Mouse (Mus musculus) heart, embryonic 16.5 days (tissue): Measurements from ENCODE around the gene 3110082I17Rik. TPM values are rescaled to one million over a fixed set of nuclear protein-coding genes. Genes with fewer than 3 reads are reported as not detected.
A peak's percentile ranks its signal among the peaks of the same experiment; 100 is the strongest.

ENCODE experiments used
- ATAC-seq: fragments of 200-750 bp; cut with Nextera tagmentation; replicated peaks from 2 replicates; pipeline ENCODE4 v1.8.0; 2017; ENCODE audit warnings: moderate number of reproducible peaks; ENCODE audit not compliant: insufficient read depth, low FRiP score; ENCODE audit errors: extremely low read depth
- H3K27ac ChIP-seq: fragments of 300-500 bp; sonication (generic); 2 replicates; pipeline ENCODE4 v1.5.1; 2014; ENCODE audit warnings: mild to moderate bottlenecking, low read length, control low read depth, moderate library complexity
- H3K27me3 ChIP-seq: fragments of 300-500 bp; sonication (generic); 2 replicates; pipeline ENCODE4 v1.6.1; 2014; ENCODE audit warnings: low read length, mixed read lengths; ENCODE audit not compliant: control insufficient read depth, insufficient read depth
- H3K36me3 ChIP-seq: fragments of 300-500 bp; sonication (generic); 2 replicates; pipeline ENCODE4 v1.6.1; 2014; ENCODE audit not compliant: control insufficient read depth, insufficient read depth
- H3K4me1 ChIP-seq: fragments of 300-500 bp; sonication (generic); 2 replicates; pipeline ENCODE4 v1.6.1; 2014; ENCODE audit warnings: low read length, mixed read lengths; ENCODE audit not compliant: control insufficient read depth, insufficient read depth
- H3K4me2 ChIP-seq: fragments of 300-500 bp; sonication (generic); 2 replicates; pipeline ENCODE4 v1.6.1; 2014; ENCODE audit warnings: low read depth, mild to moderate bottlenecking, control low read depth, low read length
- H3K4me3 ChIP-seq: fragments of 300-500 bp; sonication (generic); 2 replicates; pipeline ENCODE4 v1.5.1; 2014; ENCODE audit warnings: mild to moderate bottlenecking, control low read depth, low read length
- H3K9ac ChIP-seq: fragments of 300-500 bp; sonication (generic); 2 replicates; pipeline ENCODE4 v1.6.1; 2014; ENCODE audit warnings: low read length, control low read depth
- H3K9me3 ChIP-seq: fragments of 300-500 bp; sonication (generic); replicated peaks from 2 replicates; pipeline ENCODE4 v1.6.1; 2016; ENCODE audit warnings: low read length; ENCODE audit not compliant: control insufficient read depth
- WGBS: fragments of 180-500 bp; shearing (Covaris S2); extraction: QIAGEN DNeasy Blood & Tissue Kit; methylation state at CpG from one replicate; pipeline ENCODE4 v1.1.7; 2014; 5-methylcytosine and 5-hydroxymethylcytosine counted together
- polyA plus RNA-seq: library from polyadenylated mRNA; unstranded; fragments of >200 nt; fragmentation: Nextera tagmentation; extraction: Ambion mirVana; gene quantifications from 2 replicates; pipeline ENCODE4 v1.2.1, GENCODE M21; 2015

The 3110082I17Rik gene
- 17.2 and 20.1 TPM in 2 replicates for polyA plus RNA-seq

DNA sequence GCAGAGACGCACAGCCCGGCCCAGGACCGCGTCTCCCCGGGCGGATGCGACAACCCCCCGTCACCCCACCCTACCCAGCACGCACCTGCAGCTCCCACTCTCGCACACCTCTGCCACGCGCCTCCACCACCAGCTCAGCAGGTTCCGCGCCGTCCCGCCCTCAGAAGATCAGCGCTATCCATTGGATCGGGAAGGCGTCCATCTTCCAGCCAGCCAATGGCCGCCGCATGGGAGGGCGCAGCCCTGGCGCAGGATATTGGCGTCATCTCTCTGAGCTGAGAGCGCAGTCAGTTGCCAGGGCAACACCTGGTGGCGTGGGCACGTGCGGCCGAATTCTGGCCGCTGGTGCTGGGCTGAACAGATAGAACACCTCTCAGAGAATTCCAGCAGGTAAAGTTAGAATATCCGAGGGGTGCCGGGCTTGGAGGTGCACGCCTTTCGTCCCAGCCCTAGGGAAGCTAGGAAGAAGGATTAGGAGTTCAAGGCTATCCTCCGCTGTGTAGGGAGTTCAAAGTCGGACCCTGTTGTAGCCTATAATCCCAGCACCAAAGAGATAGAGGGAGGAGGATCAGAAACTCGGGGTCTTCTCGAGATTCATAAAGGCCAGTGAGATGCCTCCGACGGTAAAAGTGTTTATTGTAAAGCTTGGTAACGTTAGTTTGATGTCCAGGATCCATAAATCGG, at the start of gene 3110082I17Rik:
Gene 3110082I17Rik (minus strand): TSS at position 144 of the 684 bp plus-strand sequence.
- ATAC-seq: peak; percentile 99
- 4% methylated on average over 37 of the region's 42 CpGs for WGBS
- peaks cover 10% of the 10 kb centered on the region for H3K4me1 ChIP-seq
- H3K27me3 ChIP-seq: no peaks in the 10 kb centered on the region
- H3K27ac ChIP-seq: no peak within 1 kb of the TSS
- H3K4me2 ChIP-seq: peak within 1 kb of the TSS; percentile 84
- H3K4me3 ChIP-seq: peak within 1 kb of the TSS; percentile 69
- no peaks in the 10 kb centered on the region for H3K36me3 ChIP-seq
- H3K9ac ChIP-seq: peak within 1 kb of the TSS; percentile 74
- no peaks in the 10 kb centered on the region for H3K9me3 ChIP-seq

DNA sequence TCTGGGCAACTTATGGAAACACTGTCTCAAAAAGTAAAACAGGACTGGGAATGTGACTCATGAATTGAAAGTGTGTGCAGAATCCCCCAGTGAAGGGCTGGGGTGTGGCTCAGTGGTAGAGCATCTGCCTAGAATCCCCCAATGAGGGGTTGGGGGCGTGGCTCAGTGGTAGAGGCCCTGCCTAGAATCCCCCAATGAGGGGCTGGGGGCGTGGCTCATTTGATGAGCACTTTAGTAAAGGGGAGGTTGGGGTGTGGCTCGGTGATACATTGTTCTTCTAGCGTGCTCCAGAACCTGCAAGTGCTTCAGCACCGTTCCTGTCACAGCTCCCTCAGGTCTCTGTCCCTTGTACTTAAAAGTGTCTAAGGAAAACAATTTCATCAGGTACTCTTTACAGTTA, 45.9 kb upstream of the 3110082I17Rik start:
- no peaks in the 10 kb centered on the region for H3K36me3 ChIP-seq
- ATAC-seq: no peak
- no peak overlapping the region for H3K4me2 ChIP-seq
- H3K4me3 ChIP-seq: no peak overlapping the region
- no peak overlapping the region for H3K27ac ChIP-seq
- no peaks in the 10 kb centered on the region for H3K4me1 ChIP-seq
- H3K27me3 ChIP-seq: peaks cover 26% of the 10 kb centered on the region
- H3K9me3 ChIP-seq: no peaks in the 10 kb centered on the region
- no peak overlapping the region for H3K9ac ChIP-seq
- 9% methylated on average over 5 of the region's 5 CpGs for whole genome bisulfite sequencing

DNA sequence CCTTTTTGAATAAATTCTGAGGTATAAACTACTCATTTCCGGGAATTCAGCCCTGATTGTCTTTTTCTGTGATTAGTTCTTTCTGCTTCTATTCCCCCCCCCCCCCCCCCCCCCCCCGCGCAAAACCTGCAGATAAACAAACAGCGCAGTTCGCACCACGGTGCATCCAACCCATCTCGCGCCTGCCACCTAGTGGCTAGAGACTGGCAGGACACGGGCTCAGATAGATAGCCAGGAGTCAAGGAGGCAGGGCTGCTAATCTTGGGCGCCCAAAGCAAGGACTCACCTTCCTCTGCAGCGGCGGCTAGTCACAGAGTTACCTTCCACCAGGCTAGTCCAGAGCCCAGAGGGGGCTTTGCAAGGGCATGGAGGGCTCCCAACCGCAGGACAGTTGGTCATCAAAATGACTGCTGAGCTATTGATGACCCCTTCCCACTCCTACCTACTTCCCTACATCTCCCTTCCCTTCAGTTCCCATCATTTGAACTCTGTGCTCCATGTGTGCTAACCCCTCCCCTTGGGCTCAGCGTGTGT, 44.8 kb upstream of the 3110082I17Rik start:
- ATAC-seq: no peak
- Histone ChIP-seq H3K36me3 (no peaks in the 10 kb centered on the region), H3K4me2 (no peak overlapping the region), H3K4me1 (no peaks in the 10 kb centered on the region), H3K9ac (no peak overlapping the region), H3K4me3 (no peak overlapping the region), H3K27me3 (peaks cover 19% of the 10 kb centered on the region), H3K27ac (no peak overlapping the region), H3K9me3 (no peaks in the 10 kb centered on the region)
- whole genome bisulfite sequencing: 4% methylated on average over 12 of the region's 14 CpGs

- Histone ChIP-seq H3K4me3 (no peak overlapping the region), H3K9ac (no peak overlapping the region), H3K9me3 (no peaks in the 10 kb centered on the region), H3K36me3 (no peaks in the 10 kb centered on the region), H3K4me1 (no peaks in the 10 kb centered on the region), H3K27ac (no peak overlapping the region), H3K4me2 (no peak overlapping the region), H3K27me3 (peaks cover 12% of the 10 kb centered on the region)
- WGBS: 72% methylated on average over 14 of the region's 14 CpGs
- no peak for ATAC-seq
Observed at GRCm38 (mm10) chr5:139502281-139502680, 42.0 kb upstream of the 3110082I17Rik start.

DNA sequence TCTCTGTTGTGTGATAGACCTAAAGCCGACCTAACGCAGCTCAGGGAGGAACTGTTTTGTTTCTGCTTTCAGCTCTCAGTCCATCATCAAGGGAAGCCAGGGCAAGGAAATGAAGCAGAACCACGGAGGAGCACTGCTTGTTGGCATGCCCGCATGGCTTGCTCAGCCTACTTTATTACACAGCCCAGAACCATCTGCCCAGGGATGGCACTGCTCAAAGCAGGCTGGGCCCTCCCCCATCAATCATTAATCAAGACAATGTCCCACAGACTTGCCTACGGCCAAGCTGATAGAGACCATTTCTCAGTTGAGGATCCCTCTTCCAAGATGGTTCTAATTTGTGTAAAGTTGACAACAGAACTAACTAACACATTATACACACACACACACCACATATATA, 38.5 kb upstream of the 3110082I17Rik start:
- no peak overlapping the region for H3K9ac ChIP-seq
- no peaks in the 10 kb centered on the region for H3K9me3 ChIP-seq
- no peak overlapping the region for H3K4me2 ChIP-seq
- no peaks in the 10 kb centered on the region for H3K36me3 ChIP-seq
- H3K27ac ChIP-seq: no peak overlapping the region
- H3K27me3 ChIP-seq: peaks cover 10% of the 10 kb centered on the region
- ATAC-seq: no peak
- H3K4me3 ChIP-seq: no peak overlapping the region
- 46% methylated on average over 5 of the region's 5 CpGs for WGBS
- peaks cover 3% of the 10 kb centered on the region; the same call in 1 of the 2 replicates for H3K4me1 ChIP-seq

DNA sequence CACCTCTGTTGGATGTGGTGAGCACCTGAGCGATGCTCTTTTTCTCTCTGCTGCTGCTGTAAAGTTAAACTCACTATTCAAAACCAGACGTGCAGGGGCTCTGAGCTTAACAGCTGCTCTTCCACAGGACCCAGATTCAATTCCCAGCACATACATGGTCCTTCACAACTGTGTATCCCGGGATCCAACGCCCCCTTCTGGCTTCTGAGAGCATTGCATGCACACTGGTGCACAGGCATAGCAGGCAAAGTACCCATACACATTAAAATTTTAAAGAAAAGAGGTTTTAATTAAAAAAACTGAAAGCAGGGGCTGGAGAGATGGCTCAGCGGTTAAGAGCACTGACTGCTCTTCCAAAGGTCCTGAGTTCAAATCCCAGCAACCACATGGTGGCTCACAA, 36.6 kb upstream of the 3110082I17Rik start:
- Histone ChIP-seq H3K4me2 (no peak overlapping the region), H3K27me3 (peaks cover 10% of the 10 kb centered on the region)

GRCm38 (mm10) chr5:139495019-139495669, 34.8 kb upstream of the 3110082I17Rik start:
- H3K36me3 ChIP-seq: no peaks in the 10 kb centered on the region
- no peak overlapping the region for H3K4me3 ChIP-seq
- H3K4me1 ChIP-seq: peaks cover 3% of the 10 kb centered on the region; the same call in 1 of the 2 replicates
- H3K27me3 ChIP-seq: peaks cover 12% of the 10 kb centered on the region
- H3K9ac ChIP-seq: no peak overlapping the region
- 32% methylated on average over 21 of the region's 22 CpGs for WGBS
- H3K4me2 ChIP-seq: no peak overlapping the region
- ATAC-seq: no peak
- H3K9me3 ChIP-seq: no peaks in the 10 kb centered on the region
- H3K27ac ChIP-seq: no peak overlapping the region

More for the DNA sequence above, 36.6 kb upstream of the 3110082I17Rik start:
- no peak overlapping the region for H3K27ac ChIP-seq
- no peak overlapping the region for H3K9ac ChIP-seq
- no peaks in the 10 kb centered on the region for H3K9me3 ChIP-seq
- H3K4me3 ChIP-seq: no peak overlapping the region
- peaks cover 3% of the 10 kb centered on the region; the same call in 1 of the 2 replicates for H3K4me1 ChIP-seq
- H3K36me3 ChIP-seq: no peaks in the 10 kb centered on the region
- ATAC-seq: no peak
- WGBS: 50% methylated on average over 5 of the region's 5 CpGs

- Histone ChIP-seq H3K27me3 (peaks cover 10% of the 10 kb centered on the region; the same call in 1 of the 2 replicates), H3K4me2 (no peak overlapping the region), H3K4me1 (peaks cover 3% of the 10 kb centered on the region; the same call in 1 of the 2 replicates), H3K36me3 (no peaks in the 10 kb centered on the region), H3K9ac (no peak overlapping the region), H3K9me3 (no peaks in the 10 kb centered on the region), H3K4me3 (no peak overlapping the region), H3K27ac (no peak overlapping the region)
- no peak for ATAC-seq
- WGBS: 60% methylated on average over 5 of the region's 5 CpGs
Observed at GRCm38 (mm10) chr5:139493690-139494089, 33.4 kb upstream of the 3110082I17Rik start.

DNA sequence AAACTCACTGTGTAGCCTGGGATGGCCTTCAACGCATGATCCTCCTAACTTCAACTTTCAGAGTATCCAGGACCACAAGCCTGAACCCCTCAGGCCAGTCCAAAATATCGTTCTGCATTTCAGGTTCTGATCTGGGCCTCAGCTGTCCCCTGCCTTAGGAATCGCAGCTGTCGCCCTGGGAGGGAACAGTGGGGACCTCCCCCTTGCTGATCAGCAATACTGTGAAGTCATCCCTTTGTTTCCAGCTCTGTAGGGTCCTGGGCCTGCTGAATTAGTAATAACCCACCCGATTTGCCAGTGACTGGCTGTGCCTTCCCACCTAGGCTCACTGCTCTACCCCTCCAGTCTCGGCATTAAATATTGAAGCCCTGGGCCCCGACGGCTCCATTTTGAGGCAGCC, 31.0 kb upstream of the 3110082I17Rik start:
- Histone ChIP-seq H3K27me3 (peaks cover 10% of the 10 kb centered on the region; the same call in 1 of the 2 replicates), H3K4me2 (no peak overlapping the region), H3K9ac (no peak overlapping the region), H3K9me3 (peaks cover under 1% of the 10 kb centered on the region; the same call in 1 of the 2 replicates), H3K4me1 (peaks cover 3% of the 10 kb centered on the region; the same call in 1 of the 2 replicates), H3K36me3 (no peaks in the 10 kb centered on the region), H3K27ac (no peak overlapping the region), H3K4me3 (no peak overlapping the region)
- WGBS: 56% methylated on average over 8 of the region's 8 CpGs
- ATAC-seq: no peak
